Mouse (Mus musculus) cerebellum, postnatal 25 days (tissue): ENCODE data around the gene Mrpl3.
A peak's percentile ranks its signal among the peaks of the same experiment; 100 is the strongest.
"Not testable (repeated sequence)": the region's sequence is repeated elsewhere in the genome, so short reads cannot be mapped to it uniquely, and the experiment has no call there.

Experiments
- DNase-seq, 2 experiments: peaks; one replicate each; pipeline ENCODE4 v3.0.0; 2021; ENCODE audit warnings: mixed read lengths in 2 of 2

The Mrpl3 gene

DNA sequence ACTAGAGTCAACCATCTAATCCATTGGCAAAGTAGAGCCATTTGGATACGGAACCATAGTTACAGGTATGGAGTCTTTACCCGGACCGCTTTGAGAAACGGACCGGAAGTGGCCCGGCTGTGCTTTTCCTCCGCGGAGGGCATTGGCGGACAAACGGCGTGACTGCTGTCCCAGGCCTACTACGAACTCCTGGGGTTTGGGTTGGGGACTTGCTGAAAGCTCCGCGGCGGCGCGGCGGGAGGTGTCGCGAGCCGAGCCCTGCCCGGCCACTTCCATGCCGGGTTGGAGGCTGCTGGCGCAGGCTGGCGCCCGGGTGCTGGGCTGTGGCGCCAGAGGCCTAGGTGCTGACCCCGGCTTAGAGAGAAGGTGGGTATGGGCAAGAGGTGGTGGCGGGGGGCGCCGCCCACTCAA, at the start of gene Mrpl3:
Gene Mrpl3, plus strand, starts transcription at position 93 of the 411 bp plus-strand sequence.
- DNase-seq: peak; percentile 91

DNA sequence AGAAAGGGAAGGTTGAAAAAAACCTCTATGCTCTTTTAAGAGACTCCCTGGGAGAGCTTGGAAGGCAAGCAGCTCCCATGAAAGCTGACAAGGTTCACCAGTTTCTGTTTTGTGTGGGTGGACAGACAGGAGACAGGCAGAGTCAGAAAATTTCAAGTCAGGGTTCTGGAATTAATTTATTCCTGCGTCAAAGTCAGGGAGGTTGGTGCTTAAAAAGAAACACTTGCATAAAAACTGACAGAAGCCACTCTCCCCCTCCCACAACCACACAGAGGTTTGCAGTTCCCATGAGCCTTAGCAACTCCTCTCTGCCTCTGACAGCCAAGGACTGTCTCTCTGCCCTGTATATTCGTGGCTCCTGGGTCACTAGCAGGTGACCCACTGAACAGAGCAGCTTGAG, 42.3 kb upstream of the Mrpl3 start:
- no peak for DNase-seq

DNA sequence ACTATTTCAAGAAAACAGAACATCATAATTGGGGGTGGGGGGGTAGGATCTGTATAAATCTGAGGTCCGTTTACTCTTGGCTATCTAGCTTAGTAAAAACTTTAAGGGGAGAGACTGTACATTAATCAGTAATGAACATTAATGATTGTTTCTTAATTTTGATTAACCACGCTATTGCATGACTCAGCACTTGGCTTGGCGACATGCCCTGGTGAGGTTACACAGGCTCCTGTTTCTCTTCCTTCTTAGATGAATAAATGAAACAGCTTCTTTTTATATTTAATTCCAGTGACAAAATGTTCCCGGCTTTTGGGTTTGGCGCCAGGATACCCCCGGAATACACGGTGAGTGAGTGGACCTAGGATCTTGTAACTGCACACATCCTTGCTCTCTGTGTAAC, 34.9 kb upstream of the Mrpl3 start:
- DNase-seq: no peak

DNA sequence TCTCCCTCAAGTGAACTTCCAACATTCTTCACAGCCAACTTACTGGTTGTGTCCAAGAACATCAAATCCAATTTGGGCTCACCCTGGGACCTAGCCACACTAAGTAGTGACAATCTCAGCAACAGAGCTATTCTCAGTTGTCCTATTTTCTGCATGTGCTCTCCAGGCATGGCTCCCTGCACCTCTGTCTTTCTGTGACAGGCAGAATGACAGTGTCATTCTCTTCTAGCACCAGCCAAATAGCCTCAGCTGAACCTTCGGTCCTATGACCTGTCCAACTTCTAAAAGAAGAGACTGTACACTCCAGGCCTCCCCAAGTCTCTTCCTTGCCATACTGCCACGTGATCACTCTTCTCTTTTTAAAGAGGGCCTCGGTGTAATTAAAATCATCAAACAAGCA, 24.7 kb upstream of the Mrpl3 start:
- no peak for DNase-seq

DNA sequence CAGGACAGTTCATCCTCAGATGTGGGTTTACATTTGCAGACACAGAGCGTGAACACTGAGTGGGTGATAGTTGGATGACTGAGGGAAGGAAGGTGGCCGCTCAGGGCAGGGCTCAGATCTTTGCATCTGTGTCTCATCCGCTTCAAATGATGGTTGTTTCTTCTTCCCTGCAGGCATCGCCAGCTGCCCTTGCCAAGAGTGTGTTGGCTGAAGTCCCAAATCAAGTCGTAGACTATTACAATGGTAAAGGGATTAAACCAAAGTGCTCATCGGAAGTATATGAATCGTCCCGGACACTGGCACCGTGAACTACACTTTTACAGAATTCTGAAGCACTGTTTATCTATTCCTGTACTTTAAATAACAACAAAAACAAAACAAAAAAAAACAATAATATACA, 20.5 kb upstream of the Mrpl3 start:
- no peak for DNase-seq

DNA sequence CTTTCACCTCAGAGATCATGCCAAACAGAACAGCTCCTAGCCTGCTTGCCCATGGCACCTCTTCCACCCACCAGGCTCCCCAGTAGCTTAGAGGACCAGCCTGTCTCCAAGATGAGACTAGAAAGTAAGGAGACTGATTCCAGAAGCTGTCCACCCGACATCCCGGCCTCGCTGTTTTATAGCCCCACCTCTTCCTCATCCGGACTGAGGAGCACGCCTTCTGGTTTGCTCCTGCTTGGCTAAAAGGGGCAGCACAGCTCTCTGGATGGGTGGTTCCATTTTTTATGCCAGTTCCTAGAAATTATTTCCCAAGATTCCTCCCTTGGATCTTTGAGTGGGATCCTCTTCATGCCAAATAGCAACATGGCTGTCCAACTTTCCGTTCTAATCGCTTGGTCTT, 19.4 kb upstream of the Mrpl3 start:
- no peak for DNase-seq

DNA sequence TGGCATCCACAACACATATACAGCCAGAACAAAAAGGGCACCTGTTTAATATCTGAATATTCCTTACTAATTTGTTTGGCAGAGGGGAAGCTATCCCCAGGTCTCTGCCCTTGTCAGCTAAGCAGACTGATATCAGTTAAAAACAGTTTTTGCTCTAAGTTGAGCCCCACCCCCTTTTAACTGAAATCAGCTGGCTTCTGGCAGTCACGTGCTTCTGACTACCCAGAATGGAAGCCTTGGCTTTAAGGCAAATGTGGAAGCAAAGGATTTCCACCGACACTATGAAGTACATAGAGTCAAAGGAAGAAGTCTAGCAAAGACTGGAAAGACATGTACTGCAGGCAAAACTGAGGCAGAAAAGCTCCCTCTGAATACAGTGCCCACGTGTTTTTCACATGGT, 15.2 kb upstream of the Mrpl3 start:
- DNase-seq: no peak

DNA sequence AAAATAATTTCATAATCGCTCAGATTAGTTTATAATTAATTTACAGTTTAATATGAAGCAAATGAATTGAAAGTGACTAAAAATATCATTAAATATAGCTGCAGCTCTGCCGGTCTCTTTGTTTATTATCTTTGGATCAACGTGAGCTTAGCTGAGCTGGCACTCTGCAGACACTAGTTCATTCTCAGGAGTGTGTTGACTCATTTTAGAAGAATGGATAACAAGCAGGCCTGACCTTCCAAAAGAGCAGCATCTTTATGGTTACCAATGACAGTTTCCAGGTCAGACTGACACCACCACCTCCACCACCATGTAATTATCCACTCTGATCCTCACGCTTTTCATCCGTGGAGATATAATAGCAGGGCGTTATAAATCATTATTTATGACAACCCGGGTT, 7.0 kb upstream of the Mrpl3 start:
- no peak for DNase-seq

DNA sequence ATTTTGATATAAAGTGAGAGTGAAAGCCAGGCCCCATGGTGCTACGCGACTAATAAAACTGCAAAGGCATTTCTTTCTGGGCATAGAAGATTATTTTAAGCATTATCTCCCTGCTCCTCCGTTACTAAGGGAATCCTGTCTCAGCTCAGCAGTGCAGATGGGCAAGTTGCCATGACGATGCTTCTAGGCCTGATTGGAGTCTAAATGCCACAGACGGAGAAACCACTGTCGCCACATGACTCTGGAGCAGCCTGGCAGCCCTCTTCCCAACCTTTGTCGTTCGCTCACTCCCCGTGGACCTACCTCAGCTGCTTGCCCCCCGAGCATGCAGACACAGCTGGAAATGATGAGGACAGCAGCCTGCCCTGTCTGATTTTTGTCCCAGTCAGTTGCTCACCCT, 4.7 kb upstream of the Mrpl3 start:
- DNase-seq: peak; percentile 21 to 64

DNA sequence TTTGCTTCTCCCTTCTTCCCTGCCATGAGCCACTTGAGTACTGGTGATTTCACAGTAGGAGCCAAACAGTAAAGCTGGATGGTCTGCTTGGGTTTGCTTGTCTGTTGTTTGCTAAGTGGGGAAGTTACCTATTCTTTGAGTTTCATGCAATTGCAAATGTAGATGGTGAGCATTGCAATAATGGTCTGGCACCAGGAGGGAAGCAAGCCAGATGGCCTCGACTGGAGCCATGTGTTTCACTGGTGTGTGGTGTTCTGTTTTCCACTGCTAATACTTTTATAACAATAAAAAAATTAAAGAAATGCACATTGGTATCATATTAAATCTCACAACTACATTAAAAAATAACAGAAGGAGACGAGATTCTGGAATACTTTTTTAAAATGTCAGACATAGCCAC, 3.4 kb upstream of the Mrpl3 start:
- DNase-seq: no peak

DNA sequence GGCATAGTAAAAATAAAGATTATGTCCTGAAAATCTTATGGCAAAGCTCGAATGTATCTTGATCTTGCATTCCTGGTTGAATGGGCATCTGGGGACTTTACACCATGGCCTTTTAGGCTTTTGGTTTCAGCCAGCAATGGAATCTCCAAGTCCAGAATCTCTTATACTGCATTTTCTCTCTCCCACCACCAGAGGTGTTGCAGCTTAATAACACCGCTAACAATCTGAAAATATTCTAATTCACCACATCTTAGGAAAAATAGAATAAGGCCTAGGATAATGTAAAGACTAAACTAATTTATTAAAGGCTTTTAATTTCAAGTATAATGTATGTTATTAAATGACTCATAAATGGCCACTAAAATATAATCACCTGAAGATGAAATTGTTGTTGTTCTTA, 2.8 kb upstream of the Mrpl3 start:
- no peak for DNase-seq

DNA sequence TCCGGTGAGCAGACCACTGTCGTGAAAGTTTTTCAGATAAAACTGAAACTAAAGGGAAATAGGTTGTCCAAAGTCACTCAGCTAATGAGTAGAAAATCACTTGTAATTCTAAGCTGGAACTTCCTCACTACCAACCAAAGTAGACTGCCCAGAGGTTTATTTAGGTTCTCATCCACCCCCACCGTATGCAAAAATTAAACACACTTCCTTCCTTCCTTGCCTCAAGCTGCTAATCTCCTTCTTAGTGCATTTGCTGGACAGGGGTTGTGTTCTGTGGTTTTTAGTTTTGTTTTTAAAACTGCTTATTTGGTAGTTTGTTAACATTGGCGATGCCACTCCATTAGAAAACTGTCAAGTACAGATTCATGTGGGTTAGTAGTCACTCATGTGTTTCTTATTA, 773 bp downstream of the Mrpl3 start:
- no peak for DNase-seq

DNA sequence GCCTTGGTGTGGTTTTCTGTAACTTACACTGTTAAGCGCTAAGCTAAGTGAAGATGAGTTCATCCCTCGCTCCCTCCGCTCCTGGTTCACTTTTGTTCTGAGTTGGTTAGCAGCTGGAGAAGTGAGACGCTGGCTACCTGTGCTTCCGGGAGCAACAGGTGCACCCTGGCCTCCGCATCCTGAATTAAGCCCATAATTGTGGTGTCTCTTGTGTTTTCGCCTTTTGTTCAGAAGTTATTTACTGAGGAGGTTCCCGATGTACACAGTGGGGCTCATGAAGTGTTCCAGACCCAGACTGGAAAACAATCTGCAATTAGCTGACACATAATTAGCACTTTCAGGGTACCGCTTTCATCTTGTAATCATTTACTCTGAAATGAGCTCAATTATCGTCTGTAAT, 16.1 kb downstream of the Mrpl3 start:
- no peak for DNase-seq

DNA sequence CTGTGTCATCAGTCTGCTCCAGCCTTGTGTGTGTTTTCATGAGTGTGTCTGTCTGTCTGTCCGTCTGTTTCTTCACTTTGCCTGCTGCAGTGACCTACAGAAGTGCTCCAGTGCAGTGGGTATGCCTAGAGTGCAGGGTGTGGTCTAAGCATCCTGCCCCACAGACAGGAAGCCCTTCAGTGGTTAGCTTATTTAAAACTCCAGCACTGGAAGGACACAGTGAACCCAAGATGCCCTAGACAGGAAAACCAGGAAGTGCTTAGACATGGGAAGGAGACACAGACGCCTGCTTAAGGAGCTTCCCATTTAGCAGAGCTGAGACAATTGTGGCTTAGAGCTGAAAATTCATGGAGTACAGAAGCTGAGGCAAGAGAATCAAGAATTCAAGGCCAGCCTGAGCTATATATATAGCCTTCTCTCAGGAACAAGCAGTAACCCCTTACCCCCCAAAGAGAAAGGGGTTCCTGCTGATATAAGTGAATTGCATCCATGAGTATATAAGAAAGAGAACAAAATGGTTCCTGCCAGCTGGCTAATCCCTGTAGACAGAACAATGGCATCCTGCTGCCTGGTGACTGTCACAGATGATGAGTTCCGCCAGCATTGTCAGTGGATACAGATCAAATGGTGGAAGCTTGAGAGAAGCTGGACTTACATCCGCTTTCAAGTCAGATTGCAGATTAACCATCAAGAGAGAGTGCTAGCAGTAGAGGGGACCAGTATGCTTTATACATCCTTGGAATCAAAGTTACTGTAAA, 20.1 kb downstream of the Mrpl3 start:
- no peak for DNase-seq

DNA sequence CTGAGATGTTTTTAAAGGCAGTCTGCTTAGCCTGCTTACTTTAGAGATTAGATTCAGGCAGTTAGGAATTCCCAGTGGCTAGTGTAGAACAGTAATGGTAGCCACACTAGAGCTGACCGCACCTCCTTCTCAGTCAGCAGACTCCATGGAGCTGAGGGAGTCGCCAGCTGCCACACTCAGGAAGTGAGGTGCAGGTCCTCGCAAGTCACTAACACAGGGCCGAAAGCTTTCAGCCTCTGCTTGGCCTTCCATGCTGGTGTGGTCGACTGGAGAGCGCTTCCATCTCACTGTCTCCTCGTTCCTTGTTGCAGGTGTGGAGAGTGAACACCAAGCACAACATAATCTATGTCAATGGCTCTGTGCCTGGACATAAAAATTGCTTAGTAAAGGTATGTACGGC, 21.8 kb downstream of the Mrpl3 start:
- no peak for DNase-seq

DNA sequence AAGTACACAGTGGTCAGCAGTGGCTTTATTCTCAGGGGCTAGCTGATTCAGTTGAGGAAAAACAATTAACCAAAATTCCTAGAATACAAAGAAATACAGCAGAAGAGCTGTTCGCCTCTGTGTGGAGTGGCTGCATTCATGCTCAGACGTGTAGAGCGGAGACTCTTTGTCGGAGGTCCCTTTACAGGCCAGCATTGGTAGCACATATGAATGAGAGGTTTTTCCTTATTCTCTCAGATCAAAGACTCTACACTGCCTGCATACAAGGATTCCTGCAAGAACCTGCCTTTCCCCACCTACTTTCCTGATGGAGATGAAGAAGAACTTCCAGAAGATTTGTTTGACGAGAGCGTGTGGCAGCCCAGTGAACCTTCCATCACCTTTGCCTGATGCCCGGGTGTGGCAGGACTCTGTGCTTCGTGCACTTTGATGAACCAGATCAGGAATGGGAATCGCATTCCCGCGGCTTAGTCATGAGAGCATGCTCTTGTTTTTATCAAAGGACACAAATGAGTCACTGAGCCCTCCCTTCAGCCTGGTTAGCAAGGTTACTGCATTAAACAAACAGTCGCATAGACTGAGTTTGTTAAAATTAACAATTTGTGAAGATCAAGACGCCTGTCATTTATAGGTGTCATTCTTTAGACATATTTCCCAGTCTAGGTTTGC, 23.9 kb downstream of the Mrpl3 start:
- no peak for DNase-seq

DNA sequence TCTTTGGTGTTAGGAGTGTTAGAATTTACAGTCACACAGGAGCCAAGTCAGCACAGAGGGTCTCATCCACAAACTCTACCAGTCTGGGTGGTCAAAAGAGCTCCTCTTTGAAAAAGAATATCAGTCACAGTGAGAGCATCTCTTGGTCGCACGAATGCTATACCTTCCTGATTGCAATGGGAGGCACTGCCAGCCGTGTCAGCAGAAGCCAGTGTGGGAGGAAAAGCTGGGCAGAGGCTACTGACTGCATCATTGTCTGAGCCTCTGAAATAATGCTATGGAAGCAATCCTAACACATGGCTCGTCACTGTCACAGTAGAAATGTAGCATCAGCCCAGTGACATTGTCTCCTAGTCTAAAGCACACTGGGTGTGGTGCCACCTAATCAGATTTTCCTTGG, 25.4 kb downstream of the Mrpl3 start:
- no peak for DNase-seq

DNA sequence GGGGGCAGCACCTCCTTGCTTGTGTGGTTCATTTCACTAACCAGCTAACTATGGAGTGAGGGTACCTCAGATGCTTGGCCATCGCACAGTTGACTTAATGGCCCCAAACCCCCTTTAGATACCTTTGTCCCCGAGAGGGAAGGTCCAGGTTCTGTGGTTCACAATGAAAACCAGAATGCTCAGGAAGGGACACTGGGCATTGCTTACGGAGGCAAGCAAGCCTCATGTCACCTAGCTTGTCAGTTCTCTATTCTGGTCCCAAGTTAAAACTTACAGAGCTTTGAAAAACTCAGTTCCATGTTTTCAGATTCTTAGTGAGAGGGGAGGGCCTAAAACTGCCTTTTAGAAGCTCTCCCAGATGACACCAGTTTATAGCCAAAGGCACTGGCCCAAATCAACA, 27.2 kb downstream of the Mrpl3 start:
- DNase-seq: no peak

DNA sequence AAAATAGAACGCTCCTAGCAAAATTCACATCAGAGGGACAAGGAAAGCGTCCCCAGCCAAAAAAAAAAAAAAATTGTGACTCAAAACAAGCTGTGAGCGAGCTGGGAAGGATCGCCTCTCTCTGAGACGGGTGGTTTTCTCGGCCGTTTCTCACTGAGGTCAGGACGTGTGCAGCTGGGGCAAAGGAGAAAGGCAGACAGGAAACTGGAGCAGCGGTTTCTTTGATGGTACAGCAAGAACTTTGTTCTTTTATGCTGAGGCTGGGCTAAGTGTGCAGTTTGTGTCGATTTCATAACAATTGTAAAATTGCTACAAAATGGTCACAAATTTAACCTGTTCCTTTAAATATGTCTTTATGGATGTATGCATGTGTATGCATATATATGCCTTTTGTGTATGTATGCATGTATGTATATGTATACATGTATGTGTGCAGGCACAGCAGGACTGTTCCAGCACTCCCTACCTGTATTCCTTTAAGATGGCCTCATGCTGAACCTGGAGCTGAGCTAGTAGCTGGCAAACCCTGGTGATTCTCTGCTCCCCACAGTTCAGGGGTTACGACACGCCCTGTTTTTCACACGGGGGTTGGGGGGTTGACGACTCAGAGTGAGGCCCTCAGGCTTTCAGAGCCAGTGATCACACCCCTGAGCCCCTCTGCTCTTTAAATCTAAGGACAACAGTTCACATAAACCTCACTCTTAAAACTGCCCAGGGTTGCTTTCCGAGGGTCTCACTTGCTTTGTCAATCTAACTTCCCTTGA, 48.0 kb downstream of the Mrpl3 start:
- DNase-seq: no peak

DNA sequence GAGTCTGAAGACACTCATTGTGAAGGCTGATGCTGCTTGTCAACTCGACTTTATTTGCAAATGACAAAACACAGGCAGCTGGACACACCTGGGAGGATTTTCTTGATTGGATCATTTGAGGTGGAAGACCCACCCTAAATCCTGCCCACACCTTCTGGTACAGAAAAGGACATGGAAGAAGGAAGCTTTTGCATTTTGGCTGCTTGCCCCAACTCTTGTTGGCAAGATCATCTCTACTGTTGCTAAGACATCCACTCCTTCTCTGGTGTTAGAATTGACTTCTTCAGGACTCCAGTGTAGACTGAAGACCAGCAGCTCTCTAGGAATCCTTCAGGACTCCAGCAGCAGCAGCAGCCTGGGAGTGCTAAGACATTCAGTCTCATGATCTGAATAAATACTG, 48.9 kb downstream of the Mrpl3 start:
- DNase-seq: no peak

DNA sequence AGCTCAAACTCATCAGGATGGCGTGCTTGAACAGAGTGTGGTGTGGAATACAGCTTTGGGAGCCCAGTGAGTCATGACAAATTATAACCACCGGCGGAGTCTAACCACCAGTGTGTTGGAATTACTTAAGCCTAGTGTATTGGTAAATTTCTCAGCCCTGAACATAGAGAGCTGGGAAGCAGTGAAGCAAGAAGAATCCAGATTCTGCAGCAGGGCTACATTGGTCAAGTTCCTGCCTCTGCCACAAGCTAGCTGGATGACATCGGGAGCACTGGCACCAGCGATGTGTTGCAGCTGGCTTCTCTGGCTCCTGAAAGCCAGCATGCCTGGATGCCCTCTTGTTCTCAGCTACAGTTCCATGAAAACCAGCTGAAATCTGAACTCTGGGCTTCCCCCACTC, 50.9 kb downstream of the Mrpl3 start:
- DNase-seq: no peak

DNA sequence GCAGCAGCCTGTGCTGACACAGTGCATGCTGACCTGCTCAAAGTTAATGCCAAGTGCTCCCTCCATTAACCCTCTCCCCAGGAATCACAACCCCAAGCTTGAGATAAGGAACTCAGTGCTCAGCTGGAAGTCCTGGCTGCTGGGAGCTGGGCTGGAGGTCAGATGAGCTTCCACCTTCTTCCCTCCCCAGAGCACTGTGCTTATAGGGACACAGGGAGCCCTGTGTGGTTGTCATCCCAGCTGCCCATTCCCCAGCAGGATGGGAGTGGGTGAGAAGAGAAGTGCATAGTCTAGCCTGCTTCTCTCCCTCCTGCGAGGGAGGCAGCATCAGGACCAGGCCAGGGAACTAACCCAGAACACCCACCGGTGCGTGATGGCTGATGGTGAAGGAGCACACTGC, 72.2 kb downstream of the Mrpl3 start:
- not testable (repeated sequence) for DNase-seq
